Mouse (Mus musculus) forebrain, postnatal 0 days (tissue): ENCODE data around the gene Ddah1. TPM values are rescaled to one million over a fixed set of nuclear protein-coding genes. Genes with fewer than 3 reads are reported as not detected.

Experiments used
- ATAC-seq: fragments of 200-750 bp; cut with Nextera tagmentation; 2 replicates; pipeline ENCODE4 v1.8.0; 2017; ENCODE audit warnings: mild to moderate bottlenecking, moderate library complexity
- DNase-seq: peaks from one replicate; pipeline ENCODE4 v3.0.0-alpha.2; 2015
- H3K27ac ChIP-seq: fragments of 300-500 bp; sonication (generic); 2 replicates; pipeline ENCODE4 v1.5.1; 2014; ENCODE audit warnings: low read depth, mild to moderate bottlenecking, antibody characterized with exemption, low read length, moderate library complexity, mixed read lengths
- H3K27me3 ChIP-seq: fragments of 300-500 bp; sonication (generic); 2 replicates; pipeline ENCODE4 v1.6.1; 2014; ENCODE audit warnings: mild to moderate bottlenecking, low read length, mixed read lengths; ENCODE audit not compliant: insufficient read depth
- H3K36me3 ChIP-seq: fragments of 300-500 bp; sonication (generic); 2 replicates; pipeline ENCODE4 v1.6.1; 2014; ENCODE audit warnings: mild to moderate bottlenecking, moderate library complexity; ENCODE audit not compliant: insufficient read depth
- H3K4me1 ChIP-seq: fragments of 300-500 bp; sonication (generic); 2 replicates; pipeline ENCODE4 v1.6.1; 2014; ENCODE audit warnings: antibody characterized with exemption; ENCODE audit not compliant: insufficient read depth
- H3K4me2 ChIP-seq: fragments of 300-500 bp; sonication (generic); 2 replicates; pipeline ENCODE4 v1.6.1; 2014; ENCODE audit warnings: low read depth, mild to moderate bottlenecking, moderate library complexity
- H3K4me3 ChIP-seq: fragments of 300-500 bp; sonication (generic); 2 replicates; pipeline ENCODE4 v1.5.1; 2014; ENCODE audit warnings: low read depth, low read length, mixed read lengths
- H3K9ac ChIP-seq: fragments of 300-500 bp; sonication (generic); 2 replicates; pipeline ENCODE4 v1.6.1; 2014; ENCODE audit warnings: mild to moderate bottlenecking
- H3K9me3 ChIP-seq: fragments of 300-500 bp; sonication (generic); 2 replicates; pipeline ENCODE4 v1.6.1; 2016; ENCODE audit warnings: low read length
- CTCF ChIP-seq: sonication (generic); IDR thresholded peaks from 2 replicates; pipeline ENCODE4 v1.5.1; 2016; ENCODE audit warnings: antibody characterized with exemption, control low read depth, low read depth
- WGBS: fragments of 180-500 bp; shearing (Covaris S2); extraction: QIAGEN DNeasy Blood & Tissue Kit; methylation state at CpG from one replicate; pipeline ENCODE4 v1.1.7; 2014; 5-methylcytosine and 5-hydroxymethylcytosine counted together
- polyA plus RNA-seq: library from polyadenylated mRNA; unstranded; fragments of >200 nt; fragmentation: Nextera tagmentation; extraction: Ambion mirVana; gene quantifications from 2 replicates; pipeline ENCODE4 v1.2.1, GENCODE M21; 2015
- total RNA-seq: library from RNA; depleted of rRNA; stranded (reverse); fragments of >200 nt; gene quantifications from 2 replicates; pipeline ENCODE4 v1.2.3, GENCODE M21; 2014; rRNA removed

Gene Ddah1
- total and polyA plus RNA-seq, 2 experiments from 2014 or later: 147 to 206 TPM

GRCm38 (mm10) chr3:145939971-145940370 is 181.5 kb downstream of the Ddah1 start:
- H3K4me2 ChIP-seq: peak overlapping the region; percentile 82; the same call in 1 of the 2 replicates
- WGBS: 77% methylated on average over 4 of the region's 4 CpGs

GRCm38 (mm10) chr3:145941971-145942370 is 183.5 kb downstream of the Ddah1 start:
- no peak for ATAC-seq
- H3K9me3 ChIP-seq: no peaks in the 10 kb centered on the region
- no peak overlapping the region for H3K4me2 ChIP-seq
- 10% methylated on average over 3 of the region's 3 CpGs for WGBS
- no peaks in the 10 kb centered on the region for H3K27me3 ChIP-seq
- peak; percentile 91 for TF ChIP-seq CTCF
- peak; percentile 72 for DNase-seq
- H3K4me3 ChIP-seq: no peak overlapping the region
- H3K27ac ChIP-seq: no peak overlapping the region
- H3K9ac ChIP-seq: no peak overlapping the region
- peaks cover 30% of the 10 kb centered on the region for H3K36me3 ChIP-seq
- H3K4me1 ChIP-seq: peaks cover 13% of the 10 kb centered on the region

More at GRCm38 (mm10) chr3:145939971-145940370, 181.5 kb downstream of the Ddah1 start:
- no peak overlapping the region for H3K4me3 ChIP-seq
- no peak for TF ChIP-seq CTCF
- peaks cover 13% of the 10 kb centered on the region for H3K4me1 ChIP-seq
- H3K27ac ChIP-seq: no peak overlapping the region
- no peaks in the 10 kb centered on the region for H3K27me3 ChIP-seq
- DNase-seq: no peak
- H3K9ac ChIP-seq: no peak overlapping the region
- peaks cover 26% of the 10 kb centered on the region for H3K36me3 ChIP-seq
- no peaks in the 10 kb centered on the region for H3K9me3 ChIP-seq
- ATAC-seq: no peak

Other genes starting within 250 kb of the Ddah1 start
- 7.5 and 15.8 TPM in 2 replicates for gene Znhit6, start 182.5 kb upstream of the Ddah1 start, total RNA-seq
- 30.7 and 32.6 TPM in 2 replicates for gene Znhit6, start 182.5 kb upstream of the Ddah1 start, polyA plus RNA-seq
- gene Ccn1, start 108.7 kb upstream of the Ddah1 start, total RNA-seq: 8.5 and 8.9 TPM in 2 replicates
- 11.7 and 13.6 TPM in 2 replicates for gene Ccn1, start 108.7 kb upstream of the Ddah1 start, polyA plus RNA-seq
- gene Bcl10, start 164.1 kb downstream of the Ddah1 start, total RNA-seq: 30.5 and 33.2 TPM in 2 replicates
- gene Bcl10, start 164.1 kb downstream of the Ddah1 start, polyA plus RNA-seq: 34.4 and 38.1 TPM in 2 replicates
- 57.5 and 71.2 TPM in 2 replicates for gene 2410004B18Rik, start 179.3 kb downstream of the Ddah1 start, total RNA-seq
- 96.4 and 97.3 TPM in 2 replicates for gene 2410004B18Rik, start 179.3 kb downstream of the Ddah1 start, polyA plus RNA-seq
- 5.1 and 5.7 TPM in 2 replicates for gene Syde2, start 229.2 kb downstream of the Ddah1 start, total RNA-seq
- 0.34 and 0.45 TPM in 2 replicates for gene Syde2, start 229.2 kb downstream of the Ddah1 start, polyA plus RNA-seq